Mouse (Mus musculus): ENCODE results near the gene Gstm4. TPM values are rescaled to one million over a fixed set of nuclear protein-coding genes. Genes with fewer than 3 reads are reported as not detected.

Gstm4 gene
- total and polyA plus RNA-seq, 3 experiments: 2.9 to 19.1 (median 7.0) TPM

GRCm38 (mm10) chr3:108064672-108065071 is 20.0 kb upstream of the Gstm4 start:
- no peaks in the 10 kb centered on the region for H3K27me3 ChIP-seq (replicated peaks)
- H3K9ac ChIP-seq (ENCODE audit: insufficient read depth, low read depth): no peak overlapping the region
- dilution Hi-C loops (cut with MboI; ENCODE audit: extremely low pct_ligation_motif_present, extremely low pct_unique_long_range_greater_than_20kb, low sequenced_read_pairs): no loop called here
- in situ Hi-C loops (cut with MboI; ENCODE audit: low pct_ligation_motif_present, low pct_unique_long_range_greater_than_20kb, low sequenced_read_pairs): loop anchor here (5.0 kb wide), 1 partner anchor 122 kb away; the partner anchor contains the start of gene Gstm6
- H3K79me2 ChIP-seq (replicated peaks; ENCODE audit: control insufficient read depth, extremely low read depth, insufficient read depth, poor library complexity, severe bottlenecking): no peaks in the 10 kb centered on the region
- no peaks in the 10 kb centered on the region for H3K36me3 ChIP-seq (replicated peaks in 1 of 2; ENCODE audit: control insufficient read depth in 1 of 2, insufficient read depth in 1 of 2, low read length in 1 of 2)
- TF ChIP-seq NRF1 (IDR thresholded peaks at IDR 0.05; ENCODE audit: low read depth, low read length): no peak
- TF ChIP-seq ZC3H11A (IDR thresholded peaks at IDR 0.05; ENCODE audit: low read depth, low read length): no peak
- TF ChIP-seq MAX (IDR thresholded peaks at IDR 0.05; ENCODE audit: low read length): no peak
- no peak for TF ChIP-seq POLR2AphosphoS2 (IDR thresholded peaks at IDR 0.05; ENCODE audit: low read depth, low read length)
- TF ChIP-seq ZKSCAN1 (IDR thresholded peaks at IDR 0.05; ENCODE audit: borderline replicate concordance, low read depth, low read length): no peak
- no peak for TF ChIP-seq IRF4 (IDR thresholded peaks at IDR 0.05; ENCODE audit: low read depth, low read length)
- no peak overlapping the region for H3K27ac ChIP-seq (ENCODE audit: insufficient read depth, low read depth)
- H3K4me1 ChIP-seq (ENCODE audit: control insufficient read depth in 1 of 2, insufficient read depth in 2 of 2): peaks cover 4 to 13% of the 10 kb centered on the region in 2 experiments
- no peaks in the 10 kb centered on the region for H3K9me3 ChIP-seq (replicated peaks; ENCODE audit: low read length)
- DNase-seq (ENCODE audit: extremely low read depth): no peak
- no peak overlapping the region for H3K4me3 ChIP-seq (replicated peaks in 1 of 3; ENCODE audit: low read depth in 2 of 3, low read length in 2 of 3, poor library complexity in 1 of 3)
- no peak overlapping the region for H3K4me2 ChIP-seq (ENCODE audit: insufficient read depth, low read depth, poor library complexity, severe bottlenecking)

- no peak for DNase-seq (ENCODE audit: extremely low read depth)
- in situ Hi-C loops (cut with MboI; ENCODE audit: low pct_ligation_motif_present, low pct_unique_long_range_greater_than_20kb, low sequenced_read_pairs): no loop called here
- H3K9ac ChIP-seq (ENCODE audit: insufficient read depth, low read depth): no peak overlapping the region
- no peaks in the 10 kb centered on the region for H3K79me2 ChIP-seq (replicated peaks; ENCODE audit: control insufficient read depth, extremely low read depth, insufficient read depth, poor library complexity, severe bottlenecking)
- dilution Hi-C loops (cut with MboI; ENCODE audit: extremely low pct_ligation_motif_present, extremely low pct_unique_long_range_greater_than_20kb, low sequenced_read_pairs): no loop called here
- H3K36me3 ChIP-seq (replicated peaks in 1 of 2; ENCODE audit: control insufficient read depth in 1 of 2, insufficient read depth in 1 of 2, low read length in 1 of 2): no peaks in the 10 kb centered on the region
- H3K4me2 ChIP-seq (ENCODE audit: insufficient read depth, low read depth, poor library complexity, severe bottlenecking): no peak overlapping the region
- TF ChIP-seq POLR2A (IDR thresholded peaks at IDR 0.05; ENCODE audit: low read depth, low read length) (no peak), MYC (IDR thresholded peaks at IDR 0.05; ENCODE audit: low read depth, low read length) (no peak), ZKSCAN1 (IDR thresholded peaks at IDR 0.05; ENCODE audit: borderline replicate concordance, low read depth, low read length) (no peak), CHD2 (IDR thresholded peaks at IDR 0.05; ENCODE audit: low read length) (no peak), JUN (IDR thresholded peaks at IDR 0.05; ENCODE audit: insufficient read depth, low read depth, low read length) (no peak), CTCF (conservative IDR thresholded peaks at IDR 0.05 in 1 of 2, IDR thresholded peaks at IDR 0.05 in 1 of 2; ENCODE audit: low read depth in 2 of 2, low read length in 2 of 2) (no peak), MAZ (IDR thresholded peaks at IDR 0.05; ENCODE audit: low read depth, low read length) (no peak), HCFC1 (IDR thresholded peaks at IDR 0.05; ENCODE audit: low read depth, low read length) (no peak), JUND (conservative IDR thresholded peaks at IDR 0.05; ENCODE audit: low read depth, low read length) (no peak), RAD21 (IDR thresholded peaks at IDR 0.05; ENCODE audit: low read depth, low read length) (no peak), MAFK (IDR thresholded peaks at IDR 0.05; ENCODE audit: insufficient replicate concordance, low read length) (no peak), ZC3H11A (IDR thresholded peaks at IDR 0.05; ENCODE audit: low read depth, low read length) (no peak), UBTF (IDR thresholded peaks at IDR 0.05; ENCODE audit: low read depth, low read length) (no peak), SMC3 (IDR thresholded peaks at IDR 0.05; ENCODE audit: low read depth, low read length) (no peak), SIN3A (IDR thresholded peaks at IDR 0.05; ENCODE audit: low read length) (no peak), NRF1 (IDR thresholded peaks at IDR 0.05; ENCODE audit: low read depth, low read length) (no peak), IRF4 (IDR thresholded peaks at IDR 0.05; ENCODE audit: low read depth, low read length) (no peak), MXI1 (IDR thresholded peaks at IDR 0.05; ENCODE audit: low read depth, low read length) (no peak), TCF12 (IDR thresholded peaks at IDR 0.05; ENCODE audit: low read depth, low read length) (no peak), KAT2A (IDR thresholded peaks at IDR 0.05; ENCODE audit: insufficient replicate concordance, low read length) (no peak)
- H3K4me1 ChIP-seq (ENCODE audit: control insufficient read depth in 1 of 2, insufficient read depth in 2 of 2): peaks cover 4 to 13% of the 10 kb centered on the region in 2 experiments
- no peak overlapping the region for H3K4me3 ChIP-seq (replicated peaks in 1 of 3; ENCODE audit: low read depth in 2 of 3, low read length in 2 of 3, poor library complexity in 1 of 3)
- no peak overlapping the region for H3K27ac ChIP-seq (ENCODE audit: insufficient read depth, low read depth)
- H3K9me3 ChIP-seq (replicated peaks; ENCODE audit: low read length): no peaks in the 10 kb centered on the region
- H3K27me3 ChIP-seq (replicated peaks): no peaks in the 10 kb centered on the region
Measured at GRCm38 (mm10) chr3:108062648-108063047, 18.0 kb upstream of the Gstm4 start.
